Mouse (Mus musculus) heart, postnatal 4 days (tissue): ENCODE results near the gene Gps2. TPM values are rescaled to one million over a fixed set of nuclear protein-coding genes. Genes with fewer than 3 reads are reported as not detected.

Experiments
- DNase-seq: peaks from one replicate; pipeline ENCODE4 v3.0.0; 2021
- total RNA-seq, 2 experiments: library from RNA; stranded (reverse); gene quantifications; 2 replicates each; pipeline ENCODE4 v1.2.3; 2021

Gene Gps2
- total RNA-seq, 2 experiments from 2014 or later, result 29.6 to 33.0 TPM

GRCm38 (mm10) chr11:69886907-69887635, 26.6 kb upstream of the Gps2 start:
- no peak for DNase-seq

- DNase-seq, result peak; percentile 71
Measured at GRCm38 (mm10) chr11:69891482-69891881, 22.2 kb upstream of the Gps2 start.

- DNase-seq, result no peak
Measured at GRCm38 (mm10) chr11:69894671-69895070, 19.0 kb upstream of the Gps2 start.

- no peak for DNase-seq
Measured at GRCm38 (mm10) chr11:69895291-69895690, 18.4 kb upstream of the Gps2 start, which contains the start of gene Acap1. TSS of gene Acap1 (minus strand) at chr11:69895539.

GRCm38 (mm10) chr11:69899870-69900269, 13.8 kb upstream of the Gps2 start:
- DNase-seq, result no peak

- peak; percentile 90 for DNase-seq
Measured at GRCm38 (mm10) chr11:69900471-69901405, 12.9 kb upstream of the Gps2 start, which contains the start of the genes 2810408A11Rik and Neurl4. TSS of gene 2810408A11Rik (minus strand) at chr11:69900987. TSS of gene Neurl4 (plus strand) at chr11:69901072.

- peak; percentile 95 for DNase-seq
Measured at GRCm38 (mm10) chr11:69901406-69901846, 12.3 kb upstream of the Gps2 start.

GRCm38 (mm10) chr11:69901993-69902392, 11.7 kb upstream of the Gps2 start:
- no peak for DNase-seq

- no peak for DNase-seq
Measured at GRCm38 (mm10) chr11:69902972-69903371, 10.7 kb upstream of the Gps2 start.

- DNase-seq, result no peak
Measured at GRCm38 (mm10) chr11:69904311-69904710, 9.4 kb upstream of the Gps2 start.

- no peak for DNase-seq
Measured at GRCm38 (mm10) chr11:69908645-69909044, 5.0 kb upstream of the Gps2 start.

GRCm38 (mm10) chr11:69909174-69909573, 4.5 kb upstream of the Gps2 start:
- DNase-seq, result no peak

- DNase-seq, result no peak
Measured at GRCm38 (mm10) chr11:69910177-69910576, 3.5 kb upstream of the Gps2 start.

GRCm38 (mm10) chr11:69910781-69911560, 2.7 kb upstream of the Gps2 start:
- no peak for DNase-seq

GRCm38 (mm10) chr11:69911701-69912100, 2.0 kb upstream of the Gps2 start:
- DNase-seq, result no peak

- DNase-seq, result no peak
Measured at GRCm38 (mm10) chr11:69912716-69913530, 765 bp upstream of the Gps2 start.

GRCm38 (mm10) chr11:69914372-69914764, 680 bp downstream of the Gps2 start:
- no peak for DNase-seq

GRCm38 (mm10) chr11:69914917-69915430, 1.3 kb downstream of the Gps2 start:
- DNase-seq, result no peak

GRCm38 (mm10) chr11:69915667-69916627, 2.3 kb downstream of the Gps2 start:
- no peak for DNase-seq
